16 mouse cellular contexts compared by ENCODE assay signal in the genomic region with DNA sequence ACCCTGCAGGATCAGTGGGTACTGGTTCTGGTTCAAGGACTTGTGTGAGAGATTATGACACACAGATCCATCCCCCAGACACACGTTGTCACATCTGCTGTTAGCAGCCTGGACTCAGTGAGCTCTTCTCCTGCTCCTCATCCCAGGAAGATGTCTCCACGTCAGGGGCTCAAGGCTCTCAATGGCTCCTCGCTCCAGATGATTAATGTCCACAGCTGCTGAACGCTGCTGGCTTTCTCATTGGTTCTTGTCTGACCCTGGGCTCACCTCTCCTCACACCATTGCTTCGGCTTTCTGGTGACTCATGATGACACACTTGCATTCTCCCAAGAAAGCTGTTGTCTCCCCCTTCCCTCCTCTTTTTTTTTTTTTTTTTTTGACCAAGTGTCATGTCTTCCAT.
DNase-seq lines count a peak whose midpoint lies in the region; ATAC-seq lines count a peak whose summit lies in the region.
"Had no signal": no experiment of that assay in that cellular context is flagged by ENCODE, and none has a peak within 500 bp of the region (broad histone marks: within the 10 kb centered on the region; RNA-seq: fewer than 3 reads in every experiment).

No protein-coding gene starts in this region.

- H3K27me3 ChIP-seq in hindbrain, embryonic 10.5 days (ENCODE audit: insufficient read depth, poor library complexity, severe bottlenecking): no peaks in the 10 kb centered on the region
- no peaks in the 10 kb centered on the region; the same call in 1 of the 2 replicates for H3K27me3 ChIP-seq in hindbrain, embryonic 16.5 days (replicated peaks; ENCODE audit: control insufficient read depth, insufficient read depth, low read length)
- H3K27me3 ChIP-seq: liver, embryonic 15.5 days; midbrain, embryonic 15.5 days had no signal

- no peak for ATAC-seq in hindbrain, embryonic 16.5 days
- ATAC-seq: inflammation-experienced regulatory T-cells, adult 6 months; midbrain, embryonic 15.5 days had no signal

- H3K4me2 ChIP-seq in hindbrain, embryonic 16.5 days (ENCODE audit: low read length): no peak overlapping the region
- H3K4me2 ChIP-seq: liver, embryonic 15.5 days; midbrain, embryonic 15.5 days had no signal

- H3K4me3 ChIP-seq in hindbrain, embryonic 10.5 days: no peak overlapping the region
- H3K4me3 ChIP-seq in hindbrain, embryonic 16.5 days (ENCODE audit: low read length): no peak overlapping the region
- H3K4me3 ChIP-seq: erythroblast, embryonic 14.5 days; liver, embryonic 15.5 days; midbrain, embryonic 15.5 days had no signal

- 0 out of 2 replicates have a peak overlapping the region, but pooled peaks have one; percentile 31 for H3K27ac ChIP-seq in hindbrain, embryonic 10.5 days
- H3K27ac ChIP-seq in hindbrain, embryonic 16.5 days (ENCODE audit: low read depth, low read length): no peak overlapping the region
- H3K27ac ChIP-seq: liver, embryonic 15.5 days; macrophage; midbrain, embryonic 15.5 days had no signal

- WGBS in hindbrain, embryonic 10.5 days: 61% methylated on average over 5 of the region's 5 CpGs
- WGBS in hindbrain, embryonic 16.5 days: 37% methylated on average over 5 of the region's 5 CpGs

- H3K9me3 ChIP-seq in hindbrain, embryonic 10.5 days: no peaks in the 10 kb centered on the region
- no peaks in the 10 kb centered on the region for H3K9me3 ChIP-seq in hindbrain, embryonic 16.5 days (ENCODE audit: control insufficient read depth, low read length)
- H3K9me3 ChIP-seq: liver, embryonic 15.5 days; midbrain, embryonic 15.5 days had no signal

- H3K36me3 ChIP-seq in hindbrain, embryonic 10.5 days: no peaks in the 10 kb centered on the region
- H3K36me3 ChIP-seq in hindbrain, embryonic 16.5 days (ENCODE audit: control insufficient read depth, insufficient read depth, low read length): no peaks in the 10 kb centered on the region
- H3K36me3 ChIP-seq: liver, embryonic 15.5 days; midbrain, embryonic 15.5 days had no signal

- H3K9ac ChIP-seq in hindbrain, embryonic 16.5 days (ENCODE audit: low read depth, low read length): no peak overlapping the region
- H3K9ac ChIP-seq: liver, embryonic 15.5 days; midbrain, embryonic 15.5 days had no signal

- H3K4me1 ChIP-seq in hindbrain, embryonic 10.5 days (replicated peaks): peaks cover 42% of the 10 kb centered on the region
- peaks cover 6% of the 10 kb centered on the region for H3K4me1 ChIP-seq in hindbrain, embryonic 16.5 days (ENCODE audit: control insufficient read depth, insufficient read depth, low read depth, low read length)

- DNase-seq in hindbrain, embryonic 10.5 days (ENCODE audit: low spot score): peak; percentile 30
- peak; percentile 43 for DNase-seq in retina, postnatal 1 day
- no peak for DNase-seq in retina, embryonic 14.5 days (ENCODE audit: low spot score)
- peak; percentile 77 for DNase-seq in embryo, embryonic 10 days (ENCODE audit: low spot score)
- DNase-seq in cerebellum, postnatal 25 days: no peak
- DNase-seq in urinary bladder, postnatal 14 days (ENCODE audit: low spot score): no peak
- DNase-seq: cerebellum, adult 18-20 months; layer of hippocampus, postnatal 36 days; right cerebral cortex, postnatal 14 days; thymus, adult 2 months had no signal

Comparison
In these comparisons a context has a peak if more than half of its experiments do, and no peak if none do; other contexts are left out.
1. DNase-seq: peak in hindbrain, embryonic 10.5 days (single experiment), retina, postnatal 1 day (single experiment) and embryo, embryonic 10 days (single experiment); none in retina, embryonic 14.5 days (single experiment), cerebellum, postnatal 25 days (0 of 2) and urinary bladder, postnatal 14 days (single experiment).